Mouse (Mus musculus) T-helper 2 cell (primary cell): ENCODE measurements around the gene Gm20388.

Source experiments
- in situ Hi-C: fragments of 300-600 bp; cut with MboI, MseI; formaldehyde crosslinking; loops from one replicate; pipeline ENCODE4 v1.15.1; 2025; ENCODE audit warnings: high pct_unique_total_duplicates

The Gm20388 gene

GRCm38 (mm10) chr8:122678061-122678895, 2767.6 kb downstream of the Gm20388 start:
- in situ Hi-C loops, result loop anchor here (5.0 kb wide), 1 partner anchor 149 kb away; no protein-coding TSS in a partner anchor

- in situ Hi-C loops, result loop anchor here (5.0 kb wide), 1 partner anchor 148 kb away; no protein-coding TSS in a partner anchor
Measured at GRCm38 (mm10) chr8:122678896-122679210, 2768.2 kb downstream of the Gm20388 start.

GRCm38 (mm10) chr8:122679325-122679920, 2768.8 kb downstream of the Gm20388 start:
- in situ Hi-C loops, result loop anchor here (5.0 kb wide), 1 partner anchor 148 kb away; no protein-coding TSS in a partner anchor

- in situ Hi-C loops, result no loop called here
Measured at GRCm38 (mm10) chr8:122680171-122680570, 2769.5 kb downstream of the Gm20388 start.

GRCm38 (mm10) chr8:122682820-122683219, 2772.2 kb downstream of the Gm20388 start:
- in situ Hi-C loops, result no loop called here

- in situ Hi-C loops, result loop anchor here (5.0 kb wide), 1 partner anchor 52 kb away; no protein-coding TSS in a partner anchor
Measured at GRCm38 (mm10) chr8:122685097-122685861, 2774.6 kb downstream of the Gm20388 start.

- in situ Hi-C loops, result loop anchor here (5.0 kb wide), 1 partner anchor 50 kb away; no protein-coding TSS in a partner anchor
Measured at GRCm38 (mm10) chr8:122686879-122687278, 2776.2 kb downstream of the Gm20388 start.

GRCm38 (mm10) chr8:122689315-122689714, 2778.7 kb downstream of the Gm20388 start:
- in situ Hi-C loops, result loop anchor here (5.0 kb wide), 1 partner anchor 48 kb away; no protein-coding TSS in a partner anchor

- in situ Hi-C loops, result no loop called here
Measured at GRCm38 (mm10) chr8:122691018-122691417, 2780.4 kb downstream of the Gm20388 start.

GRCm38 (mm10) chr8:122692152-122692551, 2781.5 kb downstream of the Gm20388 start:
- in situ Hi-C loops, result no loop called here

- in situ Hi-C loops, result no loop called here
Measured at GRCm38 (mm10) chr8:122695438-122696042, 2784.9 kb downstream of the Gm20388 start.

- in situ Hi-C loops, result no loop called here
Measured at GRCm38 (mm10) chr8:122697181-122697581, 2786.5 kb downstream of the Gm20388 start.

- in situ Hi-C loops, result no loop called here
Measured at GRCm38 (mm10) chr8:122697586-122697985, 2786.9 kb downstream of the Gm20388 start.

GRCm38 (mm10) chr8:122698254-122698768, 2787.7 kb downstream of the Gm20388 start:
- in situ Hi-C loops, result no loop called here

GRCm38 (mm10) chr8:122699005-122699492, 2788.4 kb downstream of the Gm20388 start, which contains the start of gene Cbfa2t3:
Cbfa2t3 (minus strand) TSS chr8:122699109.
- in situ Hi-C loops, result no loop called here

- in situ Hi-C loops, result no loop called here
Measured at GRCm38 (mm10) chr8:122700628-122701027, 2790.0 kb downstream of the Gm20388 start.

- in situ Hi-C loops, result no loop called here
Measured at GRCm38 (mm10) chr8:122701441-122702185, 2791.0 kb downstream of the Gm20388 start.

- in situ Hi-C loops, result no loop called here
Measured at GRCm38 (mm10) chr8:122702301-122702941, 2791.8 kb downstream of the Gm20388 start.

- in situ Hi-C loops, result no loop called here
Measured at GRCm38 (mm10) chr8:122702957-122703356, 2792.3 kb downstream of the Gm20388 start.

- in situ Hi-C loops, result no loop called here
Measured at GRCm38 (mm10) chr8:122704612-122705011, 2794.0 kb downstream of the Gm20388 start.
